Mouse (Mus musculus) CH12.LX (cell line): ENCODE measurements at regions not wholly inside any gene's neighbourhood (a gene's known extent, or its start where the extent isn't known, plus 50 kb on each side); places are given as distances from the start of the nearest gene placed in this dataset.

Source experiments
- DNase-seq: peaks from one replicate; pipeline ENCODE4 v3.0.0-alpha.2; 2013; ENCODE audit errors: extremely low read depth
- H3K27ac ChIP-seq: 2 replicates; pipeline ENCODE4 v1.5.1; 2012; ENCODE audit warnings: low read depth, mild to moderate bottlenecking, control low read depth, moderate library complexity; ENCODE audit not compliant: insufficient read depth
- H3K27me3 ChIP-seq: replicated peaks from 2 replicates; pipeline ENCODE3; 2012; ENCODE audit warnings: inconsistent platforms
- H3K36me3 ChIP-seq, 2 experiments: replicated peaks in 1 of 2; 2 replicates each; pipeline versions ENCODE3 to v1.6.1; 2012; ENCODE audit warnings: inconsistent platforms in 1 of 2, low read length in 1 of 2, mild to moderate bottlenecking in 1 of 2, mixed read lengths in 1 of 2, moderate library complexity in 1 of 2; ENCODE audit not compliant: control insufficient read depth in 1 of 2, insufficient read depth in 1 of 2
- H3K4me1 ChIP-seq, 2 experiments: 2 replicates each; pipeline ENCODE4 v1.6.1; 2012; ENCODE audit warnings: inconsistent platforms in 1 of 2, moderate library complexity in 1 of 2; ENCODE audit not compliant: insufficient read depth in 2 of 2, control insufficient read depth in 1 of 2
- H3K4me2 ChIP-seq: 2 replicates; pipeline ENCODE4 v1.6.1; 2012; ENCODE audit warnings: low read depth, mild to moderate bottlenecking, control low read depth; ENCODE audit not compliant: poor library complexity, insufficient read depth, severe bottlenecking
- H3K4me3 ChIP-seq, 3 experiments: fragments of 150-350 bp in 1 of 3; sonication (generic) in 1 of 3; replicated peaks in 1 of 3; 2 replicates each; pipeline versions ENCODE3 to v1.5.1; 2011 to 2012; ENCODE audit warnings: low read depth in 2 of 3, low read length in 2 of 3, mild to moderate bottlenecking in 2 of 3, moderate library complexity in 2 of 3, control low read depth in 1 of 3, improper control_type of control experiment in 1 of 3, inconsistent platforms in 1 of 3, mixed read lengths in 1 of 3; ENCODE audit not compliant: poor library complexity in 1 of 3
- H3K79me2 ChIP-seq: replicated peaks from 2 replicates; pipeline ENCODE4 v1.6.1; 2012; ENCODE audit warnings: mild to moderate bottlenecking, moderate library complexity; ENCODE audit not compliant: control insufficient read depth, poor library complexity, insufficient read depth, severe bottlenecking; ENCODE audit errors: extremely low read depth
- H3K9ac ChIP-seq: 2 replicates; pipeline ENCODE4 v1.6.1; 2012; ENCODE audit warnings: low read depth, mild to moderate bottlenecking, control low read depth, moderate library complexity; ENCODE audit not compliant: insufficient read depth
- H3K9me3 ChIP-seq: replicated peaks from 2 replicates; pipeline ENCODE3; 2012; ENCODE audit warnings: low read length, inconsistent platforms, mixed read lengths
- BHLHE40 ChIP-seq: IDR thresholded peaks from 2 replicates; pipeline ENCODE4 v1.6.1; 2011; ENCODE audit warnings: mild to moderate bottlenecking, low read depth, low read length, improper control_type of control experiment
- CHD1 ChIP-seq: IDR thresholded peaks from 2 replicates; pipeline ENCODE4 v1.6.1; 2012; ENCODE audit warnings: low read depth, low read length, improper control_type of control experiment, inconsistent platforms
- CHD2 ChIP-seq: IDR thresholded peaks from 2 replicates; pipeline ENCODE4 v1.6.1; 2011; ENCODE audit warnings: low read length, improper control_type of control experiment
- ETS1 ChIP-seq: conservative IDR thresholded peaks from 2 replicates; pipeline ENCODE4 v1.6.1; 2012; ENCODE audit warnings: low read depth, mild to moderate bottlenecking, inconsistent platforms, low read length, improper control_type of control experiment, moderate library complexity
- KAT2A ChIP-seq: IDR thresholded peaks from 2 replicates; pipeline ENCODE4 v1.6.1; 2012; ENCODE audit warnings: low read length, improper control_type of control experiment, inconsistent platforms; ENCODE audit not compliant: insufficient replicate concordance
- MAX ChIP-seq: IDR thresholded peaks from 2 replicates; pipeline ENCODE4 v1.6.1; 2011; ENCODE audit warnings: low read length, improper control_type of control experiment
- MAZ ChIP-seq: IDR thresholded peaks from 2 replicates; pipeline ENCODE4 v1.6.1; 2012; ENCODE audit warnings: low read depth, mild to moderate bottlenecking, inconsistent platforms, low read length, improper control_type of control experiment, moderate library complexity
- MEF2A ChIP-seq: IDR thresholded peaks from 2 replicates; pipeline ENCODE4 v1.6.1; 2014; ENCODE audit warnings: low read depth, mild to moderate bottlenecking, inconsistent platforms, low read length, improper control_type of control experiment, borderline replicate concordance
- PAX5 ChIP-seq: IDR thresholded peaks from 2 replicates; pipeline ENCODE4 v1.6.1; 2012; ENCODE audit warnings: low read length, inconsistent platforms, mixed read lengths
- POLR2A ChIP-seq: IDR thresholded peaks from 2 replicates; pipeline ENCODE4 v1.6.1; 2011; ENCODE audit warnings: low read depth, mild to moderate bottlenecking, improper control_type of control experiment, low read length
- POLR2AphosphoS2 ChIP-seq: IDR thresholded peaks from 2 replicates; pipeline ENCODE4 v1.6.1; 2011; ENCODE audit warnings: low read depth, low read length, improper control_type of control experiment
- RCOR1 ChIP-seq: conservative IDR thresholded peaks from 2 replicates; pipeline ENCODE4 v1.6.1; 2012; ENCODE audit warnings: low read depth, mild to moderate bottlenecking, inconsistent platforms, low read length, improper control_type of control experiment
- TBP ChIP-seq: conservative IDR thresholded peaks from 2 replicates; pipeline ENCODE4 v1.6.1; 2011; ENCODE audit warnings: low read depth, low read length, improper control_type of control experiment
- TCF12 ChIP-seq: IDR thresholded peaks from 2 replicates; pipeline ENCODE4 v1.6.1; 2014; ENCODE audit warnings: low read depth, mild to moderate bottlenecking, inconsistent platforms, low read length, improper control_type of control experiment
- UBTF ChIP-seq: IDR thresholded peaks from 2 replicates; pipeline ENCODE4 v1.6.1; 2012; ENCODE audit warnings: low read depth, mild to moderate bottlenecking, inconsistent platforms, low read length, improper control_type of control experiment, moderate library complexity
- ZNF384 ChIP-seq: IDR thresholded peaks from 2 replicates; pipeline ENCODE4 v1.6.1; 2012; ENCODE audit warnings: low read depth, low read length, improper control_type of control experiment, inconsistent platforms
- dilution Hi-C: fragments of 300-500 bp; cut with MboI; formaldehyde crosslinking; loops from 2 replicates; pipeline ENCODE4 v1.14.3; 2020; ENCODE audit warnings: low sequenced_read_pairs; ENCODE audit not compliant: extremely low pct_unique_long_range_greater_than_20kb, extremely low pct_ligation_motif_present
- in situ Hi-C: fragments of 300-500 bp; cut with MboI; formaldehyde crosslinking; loops from 3 replicates; pipeline ENCODE4 v1.14.3; 2019; ENCODE audit warnings: low sequenced_read_pairs, low pct_ligation_motif_present, low pct_unique_long_range_greater_than_20kb, mixed read lengths

DNA sequence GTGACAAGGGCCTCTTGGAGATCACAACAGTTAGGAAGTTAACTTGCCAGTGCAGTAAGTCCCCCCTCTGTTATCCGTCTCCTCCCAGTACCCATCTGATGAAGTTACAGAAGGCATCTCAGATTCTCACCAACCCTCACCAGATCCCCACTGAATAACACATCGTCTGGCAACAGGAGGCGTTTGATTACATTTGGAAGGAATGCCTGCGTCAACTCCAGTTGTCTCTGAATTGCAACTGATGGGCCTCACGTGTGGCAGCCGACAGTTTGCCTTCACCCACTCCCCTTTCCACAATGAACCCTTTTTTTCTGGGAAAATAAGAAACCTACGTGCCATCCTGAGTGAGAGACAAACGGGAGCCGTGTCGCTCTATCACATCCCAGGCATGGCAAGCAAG lies 64.8 kb upstream of the Bcl6 start:
- dilution Hi-C loops, result no loop called here
- TF ChIP-seq ZNF384 (no peak), POLR2AphosphoS2 (no peak), TCF12 (no peak), ETS1 (no peak), MAX (no peak), BHLHE40 (no peak), MAZ (no peak), TBP (no peak), POLR2A (no peak), CHD2 (no peak), RCOR1 (no peak), MEF2A (no peak), CHD1 (no peak)
- H3K9me3 ChIP-seq, result no peaks in the 10 kb centered on the region

DNA sequence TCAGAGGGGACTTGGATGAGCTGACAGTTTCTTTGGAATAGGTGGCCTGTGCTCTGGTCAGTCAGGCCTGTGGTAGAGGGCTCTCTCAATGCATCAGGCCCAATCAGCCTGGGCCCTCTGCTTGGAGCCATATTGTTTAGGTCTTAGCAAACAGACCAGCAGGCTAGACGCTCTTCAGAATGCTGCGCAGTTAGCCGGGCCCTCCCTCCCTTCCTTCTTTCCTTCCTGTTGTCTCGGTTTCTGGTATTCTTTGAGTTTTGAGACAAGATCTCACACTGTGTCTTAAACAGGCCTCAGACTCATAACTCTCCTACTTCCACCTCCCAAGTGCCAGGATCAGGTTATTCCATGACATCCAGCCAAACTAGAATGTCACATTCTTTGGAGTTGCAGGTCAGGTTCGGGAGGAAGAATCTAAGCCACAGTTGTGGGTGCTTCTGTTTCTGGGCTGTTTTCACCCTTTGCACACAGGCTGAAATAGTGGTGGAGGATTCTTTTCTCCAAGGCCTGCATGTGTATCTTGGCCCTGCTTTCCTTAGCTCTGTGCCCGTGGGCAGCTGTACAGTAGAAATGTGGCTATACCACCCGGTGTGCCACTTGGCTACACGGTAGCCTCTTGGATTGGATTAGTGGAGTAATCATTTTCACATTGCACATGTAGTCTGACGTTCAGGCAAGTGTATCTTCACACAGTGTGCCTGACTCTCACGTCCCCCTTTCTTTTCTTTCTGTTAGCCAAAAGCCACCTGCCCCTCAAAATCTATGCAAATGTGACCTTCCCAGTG lies 62.4 kb upstream of the Bcl6 start:
- dilution Hi-C loops, result no loop called here
- Histone ChIP-seq H3K4me1 (peaks cover 0 to 28% of the 10 kb centered on the region in 2 experiments; a peak in 2 of 4 replicates), H3K79me2 (no peaks in the 10 kb centered on the region), H3K9me3 (no peaks in the 10 kb centered on the region), H3K27me3 (no peaks in the 10 kb centered on the region), H3K4me2 (no peak overlapping the region), H3K27ac (no peak overlapping the region), H3K9ac (no peak overlapping the region), H3K4me3 (no peak overlapping the region), H3K36me3 (no peaks in the 10 kb centered on the region)
- in situ Hi-C loops, result no loop called here
- no peak for TF ChIP-seq UBTF
- no peak for TF ChIP-seq TCF12
- TF ChIP-seq KAT2A, result no peak
- TF ChIP-seq PAX5, result no peak
- no peak for DNase-seq

More for the DNA sequence above, 64.8 kb upstream of the Bcl6 start:
- Histone ChIP-seq H3K9ac (no peak overlapping the region), H3K27ac (no peak overlapping the region), H3K79me2 (no peaks in the 10 kb centered on the region), H3K4me3 (no peak overlapping the region), H3K4me2 (no peak overlapping the region), H3K36me3 (no peaks in the 10 kb centered on the region), H3K4me1 (peaks cover 0 to 28% of the 10 kb centered on the region in 2 experiments; a peak in 2 of 4 replicates), H3K27me3 (no peaks in the 10 kb centered on the region)
- in situ Hi-C loops, result no loop called here
- DNase-seq, result no peak
